Mouse (Mus musculus) heart, adult 2 months (tissue): Measurements from ENCODE around the gene C6.
A peak's percentile ranks its signal among the peaks of the same experiment; 100 is the strongest.

ENCODE experiments used
- CTCF ChIP-seq: fragments of 200-600 bp; IDR thresholded peaks from 2 replicates; pipeline ENCODE4 v1.8.1; 2022; ENCODE audit warnings: antibody characterized with exemption, mild to moderate bottlenecking, moderate library complexity
- EP300 ChIP-seq: fragments of 200-500 bp; IDR thresholded peaks from 2 replicates; pipeline ENCODE4 v1.6.1; 2011; ENCODE audit warnings: low read depth, low read length, control low read depth; ENCODE audit not compliant: insufficient read depth
- POLR2A ChIP-seq: fragments of 200-500 bp; IDR thresholded peaks from 2 replicates; pipeline ENCODE4 v1.6.1; 2011; ENCODE audit warnings: mild to moderate bottlenecking, low read depth, low read length, control low read depth; ENCODE audit not compliant: insufficient read depth

DNA sequence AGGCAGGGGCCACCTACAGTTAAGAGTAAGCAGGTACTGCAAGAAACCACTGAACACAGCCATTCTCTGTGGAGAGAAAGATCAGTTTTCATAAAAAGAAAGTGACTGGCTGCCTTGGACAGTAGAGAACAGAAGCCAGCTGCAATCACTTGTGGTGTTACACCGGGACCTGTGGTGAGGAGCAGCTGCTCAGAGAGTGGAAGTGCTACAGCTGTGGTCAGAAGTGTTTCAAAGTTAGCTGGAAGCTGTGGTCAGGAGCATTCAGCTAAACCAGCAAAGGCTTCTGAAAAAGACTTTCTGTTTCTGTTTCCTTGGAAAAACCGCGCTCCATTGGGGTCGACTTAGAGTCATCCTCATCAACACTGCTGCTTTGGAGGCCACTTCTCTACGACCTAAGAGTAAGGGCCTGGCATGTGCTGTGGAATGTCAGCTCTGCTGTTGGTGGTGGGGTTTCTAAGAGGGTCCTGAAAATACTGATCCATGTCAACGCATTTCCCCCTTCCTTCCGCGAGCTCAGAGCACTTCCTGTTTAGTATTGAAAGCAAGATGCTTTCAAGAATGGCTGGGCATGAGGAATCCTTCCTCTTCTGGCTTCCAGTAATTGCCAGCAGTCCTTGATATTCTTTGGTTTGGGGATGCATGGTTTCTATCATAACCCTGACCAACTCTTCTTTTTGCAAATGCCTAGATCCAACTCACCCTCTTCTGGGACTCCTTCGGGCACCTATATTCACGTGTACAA, 89.9 kb downstream of the C6 start:
- TF ChIP-seq POLR2A (no peak), CTCF (no peak), EP300 (0 out of 2 replicates have a peak, but pooled peaks have one; percentile 36)
